Mouse (Mus musculus): ENCODE results near the gene Zbtb17. TPM values are rescaled to one million over a fixed set of nuclear protein-coding genes. Genes with fewer than 3 reads are reported as not detected.

Gene Zbtb17
- polyA plus RNA-seq, 1 experiment: 24.1 TPM

DNA sequence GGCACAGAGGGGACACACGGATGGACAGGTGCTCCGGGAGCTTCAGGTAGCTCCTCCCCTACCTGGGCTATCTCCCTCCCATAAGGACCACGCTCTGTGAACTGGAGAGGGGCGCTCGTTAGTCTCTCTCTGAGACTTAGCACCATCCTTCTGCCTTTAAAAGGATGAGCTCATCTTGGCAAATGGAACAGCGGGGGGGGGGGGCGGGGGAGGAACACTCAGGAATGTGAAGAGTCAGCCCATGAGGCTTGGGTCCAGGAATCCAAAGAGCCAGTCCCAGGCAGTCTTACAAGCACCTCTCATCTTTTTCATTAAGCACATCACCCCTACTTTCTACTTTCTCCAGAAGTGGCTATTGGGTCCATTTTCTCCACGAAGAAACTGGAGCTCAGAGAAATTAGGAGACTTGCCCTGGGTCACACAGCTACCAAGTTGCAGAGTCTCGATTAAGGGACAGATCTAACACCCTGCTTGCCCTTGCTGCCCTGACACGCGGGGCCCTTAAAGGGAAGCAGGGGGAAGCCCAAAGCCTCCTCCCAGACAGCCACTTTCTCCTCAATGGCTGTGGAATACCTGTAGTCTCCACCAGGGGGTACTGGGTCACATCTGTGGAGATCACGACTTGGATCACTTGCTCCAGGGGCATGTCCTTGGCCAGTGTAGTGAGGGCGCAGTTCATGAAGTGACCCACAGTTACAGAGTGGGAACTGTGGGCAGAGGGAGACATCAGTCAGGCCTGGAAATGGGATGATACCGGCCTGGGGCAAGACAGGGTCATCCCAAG, 37.7 kb upstream of the Zbtb17 start:
- 46% methylated on average over 14 of the region's 14 CpGs for WGBS
- Histone ChIP-seq H3K4me3 (replicated peaks; ENCODE audit: control insufficient read depth, low read depth, low read length) (no peak overlapping the region), H3K27ac (ENCODE audit: control insufficient read depth, insufficient read depth, low read depth, low read length, poor library complexity) (no peak overlapping the region), H3K4me1 (ENCODE audit: control insufficient read depth, insufficient read depth, low read length) (no peaks in the 10 kb centered on the region)
- TF ChIP-seq POLR2A (IDR thresholded peaks at IDR 0.05; ENCODE audit: borderline replicate concordance, control insufficient read depth, low read depth, low read length): no peak
- TF ChIP-seq CTCF (IDR thresholded peaks at IDR 0.05; ENCODE audit: control insufficient read depth, insufficient read depth, low read length): peak; percentile 58

DNA sequence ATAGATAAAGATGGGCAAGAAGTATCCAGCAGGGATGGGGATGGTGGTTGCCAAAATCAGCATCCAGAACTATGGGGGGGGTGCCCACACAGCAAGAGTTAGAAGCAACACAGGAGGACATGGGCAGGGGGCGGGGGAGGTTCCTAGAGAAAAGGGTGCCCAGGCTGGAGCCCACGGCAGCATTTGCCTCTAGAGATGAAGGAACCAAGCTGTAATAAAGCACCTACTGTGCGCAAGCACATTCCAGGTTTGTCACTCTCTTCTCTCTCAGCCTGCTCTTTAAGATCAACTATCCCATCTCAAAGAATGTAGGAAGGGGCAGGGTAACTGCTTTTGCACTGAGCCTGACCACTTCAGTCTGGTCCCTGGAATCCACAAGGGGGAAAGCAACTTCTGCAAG, 35.9 kb upstream of the Zbtb17 start:
- Histone ChIP-seq H3K4me3 (replicated peaks; ENCODE audit: control insufficient read depth, low read depth, low read length) (no peak overlapping the region), H3K27ac (ENCODE audit: control insufficient read depth, insufficient read depth, low read depth, low read length, poor library complexity) (no peak overlapping the region), H3K4me1 (ENCODE audit: control insufficient read depth, insufficient read depth, low read length) (no peaks in the 10 kb centered on the region)
- WGBS: 76% methylated on average over 3 of the region's 3 CpGs
- TF ChIP-seq POLR2A (IDR thresholded peaks at IDR 0.05; ENCODE audit: borderline replicate concordance, control insufficient read depth, low read depth, low read length) (no peak), CTCF (IDR thresholded peaks at IDR 0.05; ENCODE audit: control insufficient read depth, insufficient read depth, low read length) (no peak)

DNA sequence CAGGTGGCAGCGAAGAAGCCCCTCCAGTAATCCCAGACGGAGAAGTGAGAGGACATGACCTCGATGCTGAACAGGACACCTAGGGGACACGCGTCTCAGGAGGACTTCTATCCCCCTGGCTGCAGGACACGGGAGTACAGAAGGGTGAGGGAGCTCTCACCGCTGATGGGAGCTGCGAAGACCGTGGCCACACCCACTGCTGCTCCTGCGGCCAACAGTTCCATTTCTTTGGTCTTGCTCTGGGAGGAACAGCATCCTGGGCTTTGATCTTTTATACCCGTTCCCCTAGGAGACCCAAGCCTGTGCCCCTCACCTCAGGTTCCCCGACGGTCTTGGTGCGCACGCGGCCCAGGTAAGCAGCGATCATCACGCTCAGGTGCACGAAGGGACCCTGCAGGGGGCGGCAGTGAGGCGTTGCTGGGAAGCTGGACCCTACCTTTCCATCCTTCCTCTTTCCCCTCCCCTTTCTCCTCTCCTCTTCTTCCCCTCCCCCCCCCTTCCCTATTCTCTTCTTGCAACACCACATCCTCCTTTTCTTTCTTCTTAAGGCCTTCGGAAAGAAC, 32.9 kb upstream of the Zbtb17 start:
- no peak overlapping the region for H3K4me3 ChIP-seq (replicated peaks; ENCODE audit: control insufficient read depth, low read depth, low read length)
- TF ChIP-seq POLR2A (IDR thresholded peaks at IDR 0.05; ENCODE audit: borderline replicate concordance, control insufficient read depth, low read depth, low read length) (0 out of 2 replicates have a peak, but pooled peaks have one; percentile 26), CTCF (IDR thresholded peaks at IDR 0.05; ENCODE audit: control insufficient read depth, insufficient read depth, low read length) (peak; percentile 42; the same call in 1 of the 2 replicates)
- 31% methylated on average over 22 of the region's 22 CpGs for WGBS
- H3K4me1 ChIP-seq (ENCODE audit: control insufficient read depth, insufficient read depth, low read length): no peaks in the 10 kb centered on the region
- no peak overlapping the region for H3K27ac ChIP-seq (ENCODE audit: control insufficient read depth, insufficient read depth, low read depth, low read length, poor library complexity)

DNA sequence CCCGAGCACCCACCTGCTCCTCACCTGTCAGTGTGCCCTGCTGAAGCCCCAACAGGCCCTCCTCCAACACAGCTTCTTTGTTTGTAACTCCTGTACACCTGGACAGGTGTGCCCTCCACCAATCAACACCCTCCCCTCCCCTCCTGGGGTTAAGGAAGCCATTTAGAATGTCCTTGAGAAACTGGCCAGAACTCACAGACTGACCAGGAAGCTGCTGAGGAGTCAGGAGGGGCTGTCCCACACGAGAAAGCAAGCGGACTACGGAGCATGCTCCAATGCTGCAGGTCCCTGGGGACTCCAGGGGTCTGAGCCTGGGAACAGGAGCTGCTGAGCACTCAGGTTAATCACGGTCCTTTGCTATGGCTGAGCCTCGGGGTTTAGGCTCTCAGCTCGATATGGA, 28.5 kb upstream of the Zbtb17 start, which contains the start of gene Clcnkb:
Gene Clcnkb (minus strand): TSS at position 91 of the 400 bp plus-strand sequence.
- TF ChIP-seq CTCF (IDR thresholded peaks at IDR 0.05; ENCODE audit: control insufficient read depth, insufficient read depth, low read length): no peak
- Histone ChIP-seq H3K27ac (ENCODE audit: control insufficient read depth, insufficient read depth, low read depth, low read length, poor library complexity) (no peak within 1 kb of the TSS), H3K4me3 (replicated peaks; ENCODE audit: control insufficient read depth, low read depth, low read length) (no peak within 1 kb of the TSS), H3K4me1 (ENCODE audit: control insufficient read depth, insufficient read depth, low read length) (peaks cover 1% of the 10 kb centered on the region; the same call in 1 of the 2 replicates)
- WGBS: 65% methylated on average over 7 of the region's 7 CpGs

DNA sequence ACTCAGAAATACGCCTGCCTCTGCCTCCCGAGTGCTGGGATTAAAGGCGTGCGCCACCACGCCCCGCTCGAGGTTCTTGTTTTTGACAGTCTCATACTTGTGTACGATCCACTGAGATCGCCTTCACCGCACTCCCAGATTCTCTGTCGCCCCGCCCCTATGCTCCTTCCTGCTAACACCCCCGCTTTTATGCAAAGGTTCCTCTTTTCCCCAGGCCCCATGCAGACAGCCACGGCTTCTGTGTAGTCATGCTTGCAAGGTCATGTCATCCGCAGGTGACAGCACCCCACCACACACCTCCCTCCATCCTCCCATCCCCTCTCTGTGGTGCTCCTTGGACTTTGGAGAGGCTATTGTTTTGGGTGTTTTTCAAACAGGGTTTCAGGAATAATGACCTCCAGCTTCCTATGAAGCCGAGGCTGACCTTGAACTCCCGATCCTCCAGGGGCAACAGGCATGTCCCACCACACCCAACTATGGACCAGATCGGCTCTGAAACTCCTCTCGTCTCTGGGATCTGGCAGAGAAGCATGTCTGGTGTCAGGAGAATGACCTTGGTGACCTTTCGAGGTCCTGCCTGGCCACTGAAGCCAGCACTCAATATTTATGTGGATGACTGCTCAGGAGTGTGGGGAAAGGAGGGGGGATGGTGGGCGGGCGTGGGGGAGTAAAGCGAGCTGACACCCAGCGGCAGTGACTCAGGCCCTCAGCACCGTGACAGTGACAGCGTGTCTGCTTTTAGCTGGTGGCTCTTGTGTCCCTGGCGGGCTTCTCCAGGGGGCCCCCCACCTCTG, 24.9 kb upstream of the Zbtb17 start:
- WGBS: 8% methylated on average over 27 of the region's 27 CpGs
- H3K4me3 ChIP-seq (replicated peaks; ENCODE audit: control insufficient read depth, low read depth, low read length): no peak overlapping the region
- H3K4me1 ChIP-seq (ENCODE audit: control insufficient read depth, insufficient read depth, low read length): peaks cover 1% of the 10 kb centered on the region; the same call in 1 of the 2 replicates
- no peak overlapping the region for H3K27ac ChIP-seq (ENCODE audit: control insufficient read depth, insufficient read depth, low read depth, low read length, poor library complexity)
- TF ChIP-seq CTCF (IDR thresholded peaks at IDR 0.05; ENCODE audit: control insufficient read depth, insufficient read depth, low read length) (peak; percentile 0; the same call in 1 of the 2 replicates), POLR2A (IDR thresholded peaks at IDR 0.05; ENCODE audit: borderline replicate concordance, control insufficient read depth, low read depth, low read length) (no peak)

DNA sequence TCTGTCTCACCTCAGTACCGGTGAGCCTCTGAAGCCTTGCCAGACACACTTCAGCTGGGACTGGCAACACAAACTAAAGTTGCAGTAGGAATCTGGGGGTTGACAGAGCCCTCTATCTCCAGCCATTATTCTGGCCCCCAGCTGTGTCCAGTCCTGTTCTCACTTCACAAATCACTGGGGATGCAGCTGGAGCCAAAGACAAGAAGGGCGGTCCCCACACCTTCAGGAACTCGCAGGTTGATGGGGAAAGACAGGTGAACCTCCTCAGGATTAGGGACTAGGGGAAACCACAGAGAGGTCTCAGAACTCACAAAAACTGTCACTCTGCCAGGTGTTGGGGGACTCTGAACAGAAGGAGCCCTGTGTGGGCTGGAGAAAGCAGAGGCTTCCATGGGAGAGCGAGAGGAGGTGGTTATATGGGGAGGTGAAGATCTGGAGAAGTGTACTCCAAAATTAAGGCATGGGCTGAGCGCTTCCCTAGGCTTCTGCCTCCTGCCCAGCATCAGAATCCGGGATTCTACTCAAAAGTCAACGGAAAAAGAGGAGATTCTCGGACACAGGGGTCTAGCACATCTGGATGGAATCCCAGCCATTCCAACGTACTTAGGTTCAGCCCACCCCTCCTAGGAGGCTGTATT, 24.1 kb upstream of the Zbtb17 start, which contains the start of gene Hspb7:
Gene Hspb7 (plus strand): TSS at position 588 of the 638 bp plus-strand sequence.
- Histone ChIP-seq H3K27ac (ENCODE audit: control insufficient read depth, insufficient read depth, low read depth, low read length, poor library complexity) (no peak within 1 kb of the TSS), H3K4me1 (ENCODE audit: control insufficient read depth, insufficient read depth, low read length) (peaks cover 1% of the 10 kb centered on the region; the same call in 1 of the 2 replicates), H3K4me3 (replicated peaks; ENCODE audit: control insufficient read depth, low read depth, low read length) (no peak within 1 kb of the TSS)
- 65% methylated on average over 9 of the region's 9 CpGs for WGBS
- TF ChIP-seq POLR2A (IDR thresholded peaks at IDR 0.05; ENCODE audit: borderline replicate concordance, control insufficient read depth, low read depth, low read length) (no peak), CTCF (IDR thresholded peaks at IDR 0.05; ENCODE audit: control insufficient read depth, insufficient read depth, low read length) (no peak)

DNA sequence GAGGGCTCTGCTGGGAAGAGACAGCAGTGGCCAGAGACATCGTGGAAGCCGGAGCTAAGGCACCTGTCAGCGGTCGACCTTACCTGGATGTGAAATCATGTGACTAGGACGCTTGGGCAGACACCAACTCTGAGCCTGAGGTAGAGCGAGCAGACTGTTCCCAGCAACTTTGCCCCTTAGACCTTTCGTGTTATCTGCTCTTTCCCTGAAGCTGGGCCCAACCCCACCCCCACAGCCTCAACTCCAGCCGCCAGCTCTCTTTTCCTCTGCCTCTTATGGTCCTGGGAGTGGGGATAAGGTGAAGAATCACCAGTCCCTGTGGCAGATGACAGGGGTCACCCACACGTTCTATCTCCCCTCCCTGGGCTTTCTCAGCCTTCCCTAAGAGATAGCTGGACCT, 23.6 kb upstream of the Zbtb17 start:
- TF ChIP-seq POLR2A (IDR thresholded peaks at IDR 0.05; ENCODE audit: borderline replicate concordance, control insufficient read depth, low read depth, low read length): no peak
- no peak for TF ChIP-seq CTCF (IDR thresholded peaks at IDR 0.05; ENCODE audit: control insufficient read depth, insufficient read depth, low read length)
- Histone ChIP-seq H3K4me3 (replicated peaks; ENCODE audit: control insufficient read depth, low read depth, low read length) (no peak overlapping the region), H3K4me1 (ENCODE audit: control insufficient read depth, insufficient read depth, low read length) (peaks cover 1% of the 10 kb centered on the region; the same call in 1 of the 2 replicates), H3K27ac (ENCODE audit: control insufficient read depth, insufficient read depth, low read depth, low read length, poor library complexity) (no peak overlapping the region)
- WGBS: 77% methylated on average over 9 of the region's 9 CpGs
